Mouse (Mus musculus) intestine, postnatal 0 days (tissue): Measurements from ENCODE around the gene 4931414P19Rik. TPM values are rescaled to one million over a fixed set of nuclear protein-coding genes. Genes with fewer than 3 reads are reported as not detected.

Experiments used
- ATAC-seq: fragments of 200-750 bp; cut with Nextera tagmentation; 2 replicates; pipeline ENCODE4 v1.8.0; 2017; ENCODE audit warnings: mild to moderate bottlenecking, moderate TSS enrichment, moderate library complexity
- H3K27ac ChIP-seq: fragments of 300-500 bp; sonication (generic); 2 replicates; pipeline ENCODE4 v1.5.1; 2014; ENCODE audit warnings: mild to moderate bottlenecking, low read depth, low read length, moderate library complexity
- H3K27me3 ChIP-seq: fragments of 300-500 bp; sonication (generic); replicated peaks from 2 replicates; pipeline ENCODE4 v1.6.1; 2014; ENCODE audit warnings: low read length, mixed read lengths; ENCODE audit not compliant: control insufficient read depth, insufficient read depth
- H3K36me3 ChIP-seq: fragments of 300-500 bp; sonication (generic); 2 replicates; pipeline ENCODE4 v1.6.1; 2014; ENCODE audit warnings: mild to moderate bottlenecking, moderate library complexity; ENCODE audit not compliant: control insufficient read depth, insufficient read depth
- H3K4me1 ChIP-seq: fragments of 300-500 bp; sonication (generic); replicated peaks from 2 replicates; pipeline ENCODE4 v1.6.1; 2014; ENCODE audit warnings: antibody characterized with exemption, low read length, mixed read lengths; ENCODE audit not compliant: control insufficient read depth, insufficient read depth
- H3K4me2 ChIP-seq: fragments of 300-500 bp; sonication (generic); replicated peaks from 2 replicates; pipeline ENCODE4 v1.6.1; 2014; ENCODE audit warnings: low read depth, mild to moderate bottlenecking, moderate library complexity
- H3K4me3 ChIP-seq: fragments of 300-500 bp; sonication (generic); 2 replicates; pipeline ENCODE4 v1.5.1; 2014; ENCODE audit warnings: low read depth, low read length
- H3K9ac ChIP-seq: fragments of 300-500 bp; sonication (generic); 2 replicates; pipeline ENCODE4 v1.6.1; 2014; ENCODE audit warnings: mild to moderate bottlenecking, low read depth, low read length
- H3K9me3 ChIP-seq: fragments of 300-500 bp; sonication (generic); 2 replicates; pipeline ENCODE4 v1.6.1; 2016; ENCODE audit warnings: mixed run types; ENCODE audit not compliant: control insufficient read depth
- CTCF ChIP-seq: sonication (generic); IDR thresholded peaks from 2 replicates; pipeline ENCODE4 v1.5.1; 2016; ENCODE audit warnings: low read depth, mild to moderate bottlenecking, control low read depth, antibody characterized with exemption, moderate library complexity
- WGBS: fragments of 180-500 bp; shearing (Covaris S2); extraction: QIAGEN DNeasy Blood & Tissue Kit; methylation state at CpG from one replicate; pipeline ENCODE4 v1.1.7; 2014; 5-methylcytosine and 5-hydroxymethylcytosine counted together
- polyA plus RNA-seq: library from polyadenylated mRNA; unstranded; fragments of >200 nt; fragmentation: Nextera tagmentation; extraction: Ambion mirVana; gene quantifications from 2 replicates; pipeline ENCODE4 v1.2.1, GENCODE M21; 2015

4931414P19Rik gene
- polyA plus RNA-seq, 1 experiment from 2014 or later = 2.9 TPM

- Histone ChIP-seq H3K36me3 (peaks cover 39% of the 10 kb centered on the region), H3K4me2 (peak within 1 kb of the TSS; percentile 99), H3K4me1 (no peaks in the 10 kb centered on the region; the same call in 1 of the 2 replicates), H3K27me3 (no peaks in the 10 kb centered on the region), H3K27ac (peak within 1 kb of the TSS; percentile 50; the same call in 1 of the 2 replicates), H3K4me3 (peak within 1 kb of the TSS; percentile 68), H3K9ac (peak within 1 kb of the TSS; percentile 71), H3K9me3 (no peaks in the 10 kb centered on the region)
- no peak for ATAC-seq
- 0% methylated on average over 15 of the region's 28 CpGs for WGBS
- no peak for TF ChIP-seq CTCF
Measured at GRCm38 (mm10) chr14:54640946-54641304, 35.1 kb upstream of the 4931414P19Rik start, which contains the start of gene Gm17606. Gm17606 (plus strand) TSS chr14:54640952.

- Histone ChIP-seq H3K27me3 (no peaks in the 10 kb centered on the region), H3K36me3 (peaks cover 34% of the 10 kb centered on the region), H3K4me1 (no peaks in the 10 kb centered on the region; the same call in 1 of the 2 replicates), H3K4me2 (peak overlapping the region; percentile 99; the same call in 1 of the 2 replicates), H3K9me3 (no peaks in the 10 kb centered on the region), H3K4me3 (no peak overlapping the region), H3K27ac (no peak overlapping the region), H3K9ac (no peak overlapping the region)
- no peak for TF ChIP-seq CTCF
- ATAC-seq = no peak
- 41% methylated on average over 4 of the region's 4 CpGs for WGBS
Measured at GRCm38 (mm10) chr14:54640121-54640520, 34.3 kb upstream of the 4931414P19Rik start.

GRCm38 (mm10) chr14:54638210-54638609 is 32.4 kb upstream of the 4931414P19Rik start:
- ATAC-seq = no peak
- H3K27ac ChIP-seq = no peak overlapping the region
- no peak overlapping the region for H3K4me3 ChIP-seq
- H3K27me3 ChIP-seq = no peaks in the 10 kb centered on the region
- no peak overlapping the region for H3K4me2 ChIP-seq
- peaks cover 20% of the 10 kb centered on the region; the same call in 1 of the 2 replicates for H3K36me3 ChIP-seq
- TF ChIP-seq CTCF = peak; percentile 41
- H3K9ac ChIP-seq = no peak overlapping the region
- 63% methylated on average over 5 of the region's 5 CpGs for WGBS
- no peaks in the 10 kb centered on the region; the same call in 1 of the 2 replicates for H3K4me1 ChIP-seq
- no peaks in the 10 kb centered on the region for H3K9me3 ChIP-seq

- H3K9me3 ChIP-seq = no peaks in the 10 kb centered on the region
- no peak for ATAC-seq
- TF ChIP-seq CTCF = peak; percentile 89
Measured at GRCm38 (mm10) chr14:54636954-54637353, 31.2 kb upstream of the 4931414P19Rik start.

GRCm38 (mm10) chr14:54634182-54634581 is 28.4 kb upstream of the 4931414P19Rik start:
- no peak overlapping the region for H3K4me2 ChIP-seq
- H3K9ac ChIP-seq = no peak overlapping the region
- peak; percentile 42 for TF ChIP-seq CTCF
- no peaks in the 10 kb centered on the region for H3K9me3 ChIP-seq
- peaks cover 20% of the 10 kb centered on the region; the same call in 1 of the 2 replicates for H3K36me3 ChIP-seq
- no peak overlapping the region for H3K4me3 ChIP-seq
- H3K27me3 ChIP-seq = no peaks in the 10 kb centered on the region
- WGBS = 85% methylated on average over 4 of the region's 4 CpGs
- no peak overlapping the region for H3K27ac ChIP-seq
- no peaks in the 10 kb centered on the region for H3K4me1 ChIP-seq
- ATAC-seq = no peak

More at GRCm38 (mm10) chr14:54636954-54637353, 31.2 kb upstream of the 4931414P19Rik start:
- Histone ChIP-seq H3K36me3 (peaks cover 18% of the 10 kb centered on the region; the same call in 1 of the 2 replicates), H3K4me1 (no peaks in the 10 kb centered on the region; the same call in 1 of the 2 replicates), H3K9ac (no peak overlapping the region), H3K4me2 (no peak overlapping the region), H3K27ac (no peak overlapping the region), H3K4me3 (no peak overlapping the region), H3K27me3 (no peaks in the 10 kb centered on the region)
- WGBS = 57% methylated on average over 8 of the region's 8 CpGs

- H3K36me3 ChIP-seq = peaks cover 20% of the 10 kb centered on the region; the same call in 1 of the 2 replicates
- TF ChIP-seq CTCF = no peak
- H3K4me2 ChIP-seq = no peak overlapping the region
- H3K27ac ChIP-seq = no peak overlapping the region
- 95% methylated on average over 32 of the region's 37 CpGs for WGBS
- no peaks in the 10 kb centered on the region for H3K4me1 ChIP-seq
- H3K9ac ChIP-seq = no peak overlapping the region
- no peak overlapping the region for H3K4me3 ChIP-seq
- H3K9me3 ChIP-seq = no peaks in the 10 kb centered on the region
- ATAC-seq = no peak
- H3K27me3 ChIP-seq = no peaks in the 10 kb centered on the region
Measured at GRCm38 (mm10) chr14:54632252-54632651, 26.5 kb upstream of the 4931414P19Rik start.

GRCm38 (mm10) chr14:54631240-54631599 is 25.4 kb upstream of the 4931414P19Rik start:
- Histone ChIP-seq H3K27me3 (no peaks in the 10 kb centered on the region), H3K27ac (no peak overlapping the region), H3K9me3 (no peaks in the 10 kb centered on the region), H3K36me3 (peaks cover 20% of the 10 kb centered on the region; the same call in 1 of the 2 replicates), H3K4me1 (no peaks in the 10 kb centered on the region), H3K4me2 (no peak overlapping the region), H3K4me3 (no peak overlapping the region), H3K9ac (no peak overlapping the region)
- WGBS = 78% methylated on average over 4 of the region's 4 CpGs
- TF ChIP-seq CTCF = no peak
- no peak for ATAC-seq
